Comparison of ENCODE assay signal across 14 mouse cellular contexts in genomic region chr19:32648019-32648571, GRCm38 (mm10). TPM values are rescaled to one million over a fixed set of nuclear protein-coding genes. Genes with fewer than 3 reads are reported as not detected.
A peak's percentile ranks its signal among the peaks of the same experiment; 100 is the strongest.
DNase-seq lines count a peak whose midpoint lies in the region; ATAC-seq lines count a peak whose summit lies in the region.
"Had no signal": no experiment of that assay in that cellular context is flagged by ENCODE, and none has a peak within 500 bp of the region (broad histone marks: within the 10 kb centered on the region; RNA-seq: fewer than 3 reads in every experiment).

No protein-coding gene starts in this region.

- no peaks in the 10 kb centered on the region for H3K27me3 ChIP-seq in forebrain, embryonic 10.5 days (ENCODE audit: poor library complexity, severe bottlenecking)
- H3K27me3 ChIP-seq in forebrain, embryonic 13.5 days = no peaks in the 10 kb centered on the region
- no peaks in the 10 kb centered on the region for H3K27me3 ChIP-seq in liver, embryonic 16.5 days (ENCODE audit: control insufficient read depth, insufficient read depth, low read depth, low read length)
- H3K27me3 ChIP-seq: limb, embryonic 12.5 days; Patski had no signal

- H3K9ac ChIP-seq in forebrain, embryonic 13.5 days = no peak overlapping the region
- H3K9ac ChIP-seq in liver, embryonic 16.5 days (ENCODE audit: low read depth, low read length) = no peak overlapping the region
- H3K9ac ChIP-seq: limb, embryonic 12.5 days had no signal

- H3K36me3 ChIP-seq in forebrain, embryonic 10.5 days (replicated peaks) = no peaks in the 10 kb centered on the region
- H3K36me3 ChIP-seq in forebrain, embryonic 13.5 days (ENCODE audit: poor library complexity, severe bottlenecking) = no peaks in the 10 kb centered on the region
- peaks cover 6% of the 10 kb centered on the region for H3K36me3 ChIP-seq in liver, embryonic 16.5 days (ENCODE audit: control insufficient read depth, insufficient read depth)

- DNase-seq in forebrain, embryonic 10.5 days (ENCODE audit: extremely low spot score, low spot score) = peak; percentile 29
- peak; percentile 64 for DNase-seq in ovary, adult 18-20 months (ENCODE audit: low spot score)
- no peak for DNase-seq in ovary, postnatal 14 days (ENCODE audit: low spot score)
- peak; percentile 60 for DNase-seq in yolk sac, embryonic 10.5 days (ENCODE audit: low spot score)
- DNase-seq in kidney, adult 8-10 months = no peak
- no peak for DNase-seq in adipocyte (ENCODE audit: low spot score)
- DNase-seq: B cell, adult 2 months; cerebellum, adult 11-12 months; heart, adult 2 months; kidney, postnatal 25 days had no signal

- no peak for ATAC-seq in forebrain, embryonic 13.5 days
- ATAC-seq in liver, embryonic 16.5 days (ENCODE audit: low read depth) = peak; percentile 88
- ATAC-seq: Patski had no signal

- no peak overlapping the region for H3K4me2 ChIP-seq in forebrain, embryonic 13.5 days
- H3K4me2 ChIP-seq in liver, embryonic 16.5 days (ENCODE audit: low read depth, low read length) = no peak overlapping the region
- H3K4me2 ChIP-seq: limb, embryonic 12.5 days had no signal

- H3K27ac ChIP-seq in forebrain, embryonic 10.5 days = 0 out of 2 replicates have a peak overlapping the region, but pooled peaks have one; percentile 21
- H3K27ac ChIP-seq in forebrain, embryonic 13.5 days = no peak overlapping the region
- peak overlapping the region; percentile 67; the same call in 1 of the 2 replicates for H3K27ac ChIP-seq in liver, embryonic 16.5 days (ENCODE audit: low read length)
- H3K27ac ChIP-seq: heart, adult 2 months; limb, embryonic 12.5 days had no signal

- H3K4me1 ChIP-seq in forebrain, embryonic 10.5 days = peaks cover 11% of the 10 kb centered on the region
- peaks cover 6% of the 10 kb centered on the region; the same call in 1 of the 2 replicates for H3K4me1 ChIP-seq in forebrain, embryonic 13.5 days
- H3K4me1 ChIP-seq in liver, embryonic 16.5 days (ENCODE audit: control insufficient read depth, low read depth, low read length) = peaks cover under 1% of the 10 kb centered on the region; the same call in 1 of the 2 replicates
- H3K4me1 ChIP-seq: limb, embryonic 12.5 days had no signal

- WGBS in forebrain, embryonic 10.5 days = 24% methylated on average over 10 of the region's 10 CpGs
- 17% methylated on average over 10 of the region's 10 CpGs for WGBS in forebrain, embryonic 13.5 days
- 60% methylated on average over 10 of the region's 10 CpGs for WGBS in liver, embryonic 16.5 days (ENCODE audit: insufficient replicate concordance)

- peaks cover 4% of the 10 kb centered on the region for H3K9me3 ChIP-seq in forebrain, embryonic 10.5 days
- H3K9me3 ChIP-seq in forebrain, embryonic 13.5 days (replicated peaks) = 0 out of 2 replicates have a peak, but pooled peaks cover 4% of the 10 kb centered on the region
- 0 out of 2 replicates have a peak, but pooled peaks cover 3% of the 10 kb centered on the region for H3K9me3 ChIP-seq in liver, embryonic 16.5 days (replicated peaks; ENCODE audit: control insufficient read depth, low read length)

- H3K4me3 ChIP-seq in forebrain, embryonic 10.5 days = no peak overlapping the region; the same call in 1 of the 2 replicates
- no peak overlapping the region for H3K4me3 ChIP-seq in forebrain, embryonic 13.5 days
- no peak overlapping the region for H3K4me3 ChIP-seq in liver, embryonic 16.5 days (ENCODE audit: low read depth, low read length)
- H3K4me3 ChIP-seq: heart, adult 2 months; limb, embryonic 12.5 days had no signal

RNA-seq across cellular contexts. Expression of gene Papss2, which starts 52.5 kb away (rescaled TPM):
- 1.4 and 2.5 TPM in 2 replicates for polyA plus RNA-seq in forebrain, embryonic 10.5 days (2016; fragmentation: Nextera tagmentation; extraction: Ambion mirVana)
- polyA plus RNA-seq in forebrain, embryonic 13.5 days (2015; fragmentation: Nextera tagmentation; extraction: Ambion mirVana) = 0.37 and 0.53 TPM in 2 replicates
- polyA plus RNA-seq in liver, embryonic 16.5 days (2015; fragmentation: Nextera tagmentation; extraction: Ambion mirVana) = 6.7 and 9.3 TPM in 2 replicates

Comparison
In these comparisons a context has a peak if more than half of its experiments do, and no peak if none do; other contexts are left out.
1. DNase-seq: peak in forebrain, embryonic 10.5 days (single experiment), ovary, adult 18-20 months (single experiment) and yolk sac, embryonic 10.5 days (single experiment); none in ovary, postnatal 14 days (single experiment), kidney, adult 8-10 months (0 of 2) and adipocyte (single experiment).